Mouse (Mus musculus): Measurements from ENCODE around the gene Wipf1. TPM values are rescaled to one million over a fixed set of nuclear protein-coding genes. Genes with fewer than 3 reads are reported as not detected.
"Not testable (repeated sequence)": the region's sequence is repeated elsewhere in the genome, so short reads cannot be mapped to it uniquely, and the experiment has no call there.

The Wipf1 gene
- polyA plus RNA-seq, 1 experiment = 13.7 TPM

DNA sequence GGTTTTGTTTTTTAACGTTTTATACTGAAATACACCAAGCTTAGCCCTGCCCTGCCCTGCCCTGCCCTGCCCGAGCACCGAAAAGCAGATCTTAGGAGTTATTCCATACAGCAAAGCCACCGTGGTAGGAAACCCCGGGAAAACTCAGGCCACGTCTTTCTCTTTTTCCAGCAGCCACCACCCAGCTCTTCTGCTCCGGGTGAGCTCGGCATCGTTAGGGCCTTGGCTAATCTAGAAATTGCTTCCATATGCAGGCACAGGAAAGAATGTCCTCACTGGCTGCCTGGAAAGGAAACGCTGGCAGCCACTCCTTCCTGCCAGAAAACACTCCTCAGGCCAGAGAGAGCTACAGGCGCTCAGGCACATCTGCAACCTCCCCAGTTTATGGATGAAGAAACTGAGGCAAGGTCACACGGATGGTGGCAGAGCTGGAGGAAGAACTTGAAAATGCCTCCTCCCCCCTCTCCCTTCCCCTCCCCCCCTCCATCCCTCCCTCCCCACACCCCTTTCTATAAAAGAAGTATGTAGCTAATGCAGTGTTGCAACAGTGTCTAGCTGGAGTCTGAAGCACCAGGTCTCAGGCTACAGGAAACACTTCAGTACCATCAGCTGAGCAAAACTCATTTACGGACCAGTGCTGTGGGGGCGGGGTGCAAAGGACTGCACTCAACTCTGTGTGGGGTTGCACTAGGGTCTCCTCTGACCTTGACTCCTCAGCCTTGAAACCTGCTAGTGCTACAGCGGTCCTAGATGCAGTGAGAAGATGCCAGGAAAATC lies 20.1 kb downstream of the Wipf1 start:
- Histone ChIP-seq H3K4me2 (ENCODE audit: low read depth) (no peak overlapping the region), H3K79me2 (ENCODE audit: control insufficient read depth, insufficient read depth) (peaks cover 80% of the 10 kb centered on the region), H3K4me3 (no peak overlapping the region), H3K27me3 (ENCODE audit: control insufficient read depth, insufficient read depth, insufficient read length) (no peaks in the 10 kb centered on the region), H3K36me3 (ENCODE audit: control insufficient read depth, insufficient read depth) (no peaks in the 10 kb centered on the region), H3ac (ENCODE audit: control insufficient read depth, insufficient read length) (no peak overlapping the region)
- TF ChIP-seq MYOD1 (IDR thresholded peaks at IDR 0.05; ENCODE audit: control insufficient read depth in 1 of 3, insufficient read length in 2 of 3, low read depth in 2 of 3) = no peak
- no peak for TF ChIP-seq TCF3 (IDR thresholded peaks at IDR 0.05; ENCODE audit: insufficient read length, low read depth)

DNA sequence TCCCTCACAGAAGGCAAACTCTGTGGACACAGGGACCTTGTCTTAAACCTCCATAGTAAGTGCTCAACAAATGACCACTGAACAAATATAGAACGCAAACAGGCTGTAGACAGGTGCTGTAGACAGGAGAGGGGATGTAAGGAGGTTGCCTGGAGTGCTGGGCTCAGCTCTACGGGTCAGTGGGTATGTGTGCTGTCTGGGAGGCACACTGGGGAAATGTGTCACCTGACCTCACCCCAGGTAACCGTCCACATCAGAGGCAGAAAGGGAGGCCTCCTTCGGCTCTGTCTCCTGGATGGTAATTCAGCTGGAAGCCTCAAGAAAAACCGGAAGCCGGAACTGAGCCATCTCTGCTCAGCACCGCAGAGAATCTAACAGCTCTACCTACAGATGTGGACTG lies 21.6 kb downstream of the Wipf1 start:
- H3ac ChIP-seq (ENCODE audit: control insufficient read depth, insufficient read length) = no peak overlapping the region
- H3K4me2 ChIP-seq (ENCODE audit: low read depth) = no peak overlapping the region
- H3K27me3 ChIP-seq (ENCODE audit: control insufficient read depth, insufficient read depth, insufficient read length) = no peaks in the 10 kb centered on the region
- peaks cover 73% of the 10 kb centered on the region for H3K79me2 ChIP-seq (ENCODE audit: control insufficient read depth, insufficient read depth)
- H3K4me3 ChIP-seq = no peak overlapping the region
- TF ChIP-seq TCF12 (IDR thresholded peaks at IDR 0.05; ENCODE audit: insufficient read depth, poor library complexity, severe bottlenecking) (no peak), USF1 (IDR thresholded peaks at IDR 0.05; ENCODE audit: low read depth) (no peak), MAX (IDR thresholded peaks at IDR 0.05; ENCODE audit: low read depth) (no peak), POLR2A (IDR thresholded peaks at IDR 0.05; ENCODE audit: insufficient read length, low read depth) (no peak), SRF (IDR thresholded peaks at IDR 0.05; ENCODE audit: control insufficient read depth, insufficient read length, low read depth) (no peak), MYOG (IDR thresholded peaks at IDR 0.05; ENCODE audit: control insufficient read depth in 1 of 3, insufficient read depth in 1 of 3, insufficient read length in 2 of 3, low read depth in 2 of 3) (no peak)
- no peaks in the 10 kb centered on the region for H3K36me3 ChIP-seq (ENCODE audit: control insufficient read depth, insufficient read depth)

DNA sequence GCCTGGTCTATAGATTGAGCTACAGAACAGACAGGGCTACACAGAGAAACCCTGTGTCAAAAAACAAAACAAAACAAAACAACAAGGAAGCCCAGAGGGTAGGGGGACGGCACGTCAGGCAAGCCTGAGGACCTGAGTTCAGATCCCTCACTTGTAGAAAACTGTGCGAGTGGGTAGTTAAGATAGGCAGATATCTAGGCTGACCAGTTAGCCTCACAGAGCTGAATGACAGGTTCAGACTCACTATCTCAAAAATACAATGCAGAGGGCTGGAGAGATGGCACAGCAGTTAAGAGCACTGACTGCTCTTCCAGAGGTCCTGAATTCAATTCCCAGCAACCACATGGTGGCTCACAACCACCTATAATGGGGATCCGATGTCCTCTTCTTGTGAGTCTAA lies 23.2 kb downstream of the Wipf1 start:
- H3K27me3 ChIP-seq (ENCODE audit: control insufficient read depth, insufficient read depth, insufficient read length); H3K4me3 ChIP-seq; H3K36me3 ChIP-seq (ENCODE audit: control insufficient read depth, insufficient read depth); H3K4me2 ChIP-seq (ENCODE audit: low read depth); H3ac ChIP-seq (ENCODE audit: control insufficient read depth, insufficient read length): not testable (repeated sequence)
- peaks cover 74% of the 10 kb centered on the region for H3K79me2 ChIP-seq (ENCODE audit: control insufficient read depth, insufficient read depth)

DNA sequence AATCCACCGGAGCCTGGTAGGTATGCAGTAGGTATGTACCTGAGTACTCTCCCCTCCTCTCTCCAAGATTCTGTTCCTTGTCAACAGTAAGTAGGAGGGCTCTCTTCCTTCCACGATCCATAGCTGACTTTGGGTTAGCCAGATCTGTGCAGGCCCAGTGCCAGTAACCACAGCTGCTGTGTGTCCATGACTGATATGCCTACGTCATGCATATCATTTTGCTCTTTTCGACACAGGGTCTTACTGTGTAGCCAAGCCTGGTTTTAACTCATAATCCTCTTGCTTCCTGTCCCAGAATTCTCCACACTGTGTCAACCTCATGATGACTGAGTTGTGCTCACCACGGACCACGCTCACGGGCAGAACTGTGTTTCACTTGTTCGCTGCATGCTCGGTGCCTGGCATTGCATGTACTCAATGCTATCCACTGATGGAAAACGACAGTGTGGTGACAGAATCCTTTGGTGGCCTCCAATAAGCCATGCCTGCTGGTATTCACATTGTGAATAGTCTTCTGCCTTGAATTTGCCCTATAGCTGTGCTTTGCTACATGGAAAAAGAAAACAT lies 26.6 kb downstream of the Wipf1 start:
- Histone ChIP-seq H3ac (ENCODE audit: control insufficient read depth, insufficient read length) (no peak overlapping the region), H3K4me2 (ENCODE audit: low read depth) (peak overlapping the region; percentile 59), H3K36me3 (ENCODE audit: control insufficient read depth, insufficient read depth) (no peaks in the 10 kb centered on the region), H3K79me2 (ENCODE audit: control insufficient read depth, insufficient read depth) (peaks cover 62% of the 10 kb centered on the region), H3K4me3 (no peak overlapping the region), H3K27me3 (ENCODE audit: control insufficient read depth, insufficient read depth, insufficient read length) (no peaks in the 10 kb centered on the region)
- TF ChIP-seq MYOD1 (IDR thresholded peaks at IDR 0.05; ENCODE audit: control insufficient read depth in 1 of 3, insufficient read length in 2 of 3, low read depth in 2 of 3) (peak in 2 of 3 experiments; percentile 65 to 73), SRF (IDR thresholded peaks at IDR 0.05; ENCODE audit: control insufficient read depth, insufficient read length, low read depth) (no peak), USF1 (IDR thresholded peaks at IDR 0.05; ENCODE audit: low read depth) (no peak), POLR2AphosphoS2 (IDR thresholded peaks at IDR 0.05; ENCODE audit: insufficient read length, low read depth) (no peak), MYOG (IDR thresholded peaks at IDR 0.05; ENCODE audit: control insufficient read depth in 1 of 3, insufficient read depth in 1 of 3, insufficient read length in 2 of 3, low read depth in 2 of 3) (peak in 1 of 3 experiments; percentile 50), REST (IDR thresholded peaks at IDR 0.05; ENCODE audit: insufficient read depth, insufficient read length) (no peak), MAX (IDR thresholded peaks at IDR 0.05; ENCODE audit: low read depth) (no peak), E2F4 (IDR thresholded peaks at IDR 0.05; ENCODE audit: insufficient read depth) (no peak)

DNA sequence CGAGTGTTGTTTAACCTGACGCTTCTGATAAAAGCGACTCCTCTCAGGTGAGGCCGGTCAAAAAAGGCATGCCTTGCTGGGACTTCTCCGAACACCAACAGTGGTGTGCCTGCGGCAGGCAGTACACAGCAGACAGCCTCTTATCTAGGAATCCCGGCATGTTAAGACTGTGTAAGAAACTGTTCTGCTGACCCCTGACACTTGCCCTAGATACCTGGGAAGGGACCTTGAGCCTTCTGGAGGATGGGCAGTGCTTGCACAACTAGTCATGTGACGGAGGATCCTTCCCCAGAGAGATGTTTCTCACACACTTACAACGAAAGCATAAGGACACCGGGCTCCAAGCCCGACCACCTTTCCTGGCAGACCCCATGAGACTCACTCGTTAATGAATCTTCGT lies 28.7 kb downstream of the Wipf1 start:
- Histone ChIP-seq H3K79me2 (ENCODE audit: control insufficient read depth, insufficient read depth) (peaks cover 58% of the 10 kb centered on the region), H3ac (ENCODE audit: control insufficient read depth, insufficient read length) (no peak overlapping the region), H3K4me2 (ENCODE audit: low read depth) (no peak overlapping the region), H3K4me3 (no peak overlapping the region), H3K27me3 (ENCODE audit: control insufficient read depth, insufficient read depth, insufficient read length) (no peaks in the 10 kb centered on the region), H3K36me3 (ENCODE audit: control insufficient read depth, insufficient read depth) (no peaks in the 10 kb centered on the region)
- TF ChIP-seq SRF (IDR thresholded peaks at IDR 0.05; ENCODE audit: control insufficient read depth, insufficient read length, low read depth) = no peak
- no peak for TF ChIP-seq E2F4 (IDR thresholded peaks at IDR 0.05; ENCODE audit: insufficient read depth)
- no peak for TF ChIP-seq USF1 (IDR thresholded peaks at IDR 0.05; ENCODE audit: low read depth)
- no peak for TF ChIP-seq MAX (IDR thresholded peaks at IDR 0.05; ENCODE audit: low read depth)
- TF ChIP-seq POLR2AphosphoS2 (IDR thresholded peaks at IDR 0.05; ENCODE audit: insufficient read length, low read depth) = no peak
- TF ChIP-seq MYOG (IDR thresholded peaks at IDR 0.05; ENCODE audit: control insufficient read depth in 1 of 3, insufficient read depth in 1 of 3, insufficient read length in 2 of 3, low read depth in 2 of 3) = no peak
- no peak for TF ChIP-seq REST (IDR thresholded peaks at IDR 0.05; ENCODE audit: insufficient read depth, insufficient read length)
- TF ChIP-seq MYOD1 (IDR thresholded peaks at IDR 0.05; ENCODE audit: control insufficient read depth in 1 of 3, insufficient read length in 2 of 3, low read depth in 2 of 3) = no peak
- TF ChIP-seq TCF12 (IDR thresholded peaks at IDR 0.05; ENCODE audit: insufficient read depth, poor library complexity, severe bottlenecking) = no peak
- TF ChIP-seq TCF3 (IDR thresholded peaks at IDR 0.05; ENCODE audit: insufficient read length, low read depth) = no peak
- no peak for TF ChIP-seq CEBPB (IDR thresholded peaks at IDR 0.05; ENCODE audit: insufficient read depth, poor library complexity, severe bottlenecking)
- TF ChIP-seq POLR2A (IDR thresholded peaks at IDR 0.05; ENCODE audit: insufficient read length, low read depth) = no peak
